Mouse (Mus musculus) heart, postnatal 4 days (tissue): ENCODE measurements around the gene Stmn1. TPM values are rescaled to one million over a fixed set of nuclear protein-coding genes. Genes with fewer than 3 reads are reported as not detected.
A peak's percentile ranks its signal among the peaks of the same experiment; 100 is the strongest.

Source experiments
- DNase-seq: peaks from one replicate; pipeline ENCODE4 v3.0.0; 2021
- total RNA-seq, 2 experiments: library from RNA; stranded (reverse); gene quantifications; 2 replicates each; pipeline ENCODE4 v1.2.3; 2021

Gene Stmn1
- 100 to 1,000 TPM; 312 to 327 TPM for total RNA-seq

- DNase-seq = peak; percentile 95
Measured at GRCm38 (mm10) chr4:134468215-134468575, at the start of gene Stmn1. Stmn1 (plus strand) TSS chr4:134468320.

DNA sequence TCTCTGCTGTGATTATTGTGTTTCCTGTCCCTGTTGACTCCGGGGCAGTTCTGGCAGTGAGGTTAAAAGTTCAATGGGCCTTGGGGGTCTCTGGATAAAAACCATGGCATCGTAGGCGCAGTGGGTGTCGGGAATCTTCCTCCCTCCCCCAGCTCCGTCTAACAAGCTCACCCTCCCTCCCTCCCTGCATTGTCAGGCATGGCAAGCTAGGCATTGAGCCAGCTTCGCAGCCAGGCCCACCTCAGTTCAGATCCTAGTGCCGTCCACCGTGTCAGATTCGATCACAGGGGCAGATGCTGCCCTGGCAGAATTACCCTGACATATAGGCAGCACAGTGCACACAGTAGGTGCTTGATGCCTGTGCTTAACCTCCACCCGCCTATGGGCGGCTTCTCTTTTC is 46.1 kb upstream of the Stmn1 start:
- DNase-seq = no peak

DNA sequence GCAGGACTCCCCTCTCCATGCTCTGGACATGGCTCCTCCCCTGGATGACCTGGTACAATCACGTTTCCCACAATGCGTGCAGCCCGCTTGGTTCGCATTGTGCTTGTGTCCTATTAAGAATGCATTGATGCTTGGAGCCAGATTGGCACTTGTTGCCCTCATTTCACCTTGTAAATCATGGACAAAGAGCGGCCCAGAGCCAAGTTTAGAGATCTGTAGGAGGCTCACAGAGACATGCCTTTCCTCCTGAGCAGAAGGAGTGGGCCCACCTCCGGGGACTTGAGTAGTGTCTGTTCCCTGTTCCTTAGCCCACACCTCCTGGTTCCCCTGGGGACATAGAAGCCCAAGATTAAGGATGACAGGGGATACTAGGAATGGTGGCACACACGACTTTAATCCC is 44.2 kb upstream of the Stmn1 start:
- no peak for DNase-seq

- no peak for DNase-seq
Measured at GRCm38 (mm10) chr4:134425088-134425487, 43.0 kb upstream of the Stmn1 start.

- no peak for DNase-seq
Measured at GRCm38 (mm10) chr4:134430381-134431004, 37.6 kb upstream of the Stmn1 start.

GRCm38 (mm10) chr4:134432686-134433360 is 35.3 kb upstream of the Stmn1 start:
- no peak for DNase-seq

DNA sequence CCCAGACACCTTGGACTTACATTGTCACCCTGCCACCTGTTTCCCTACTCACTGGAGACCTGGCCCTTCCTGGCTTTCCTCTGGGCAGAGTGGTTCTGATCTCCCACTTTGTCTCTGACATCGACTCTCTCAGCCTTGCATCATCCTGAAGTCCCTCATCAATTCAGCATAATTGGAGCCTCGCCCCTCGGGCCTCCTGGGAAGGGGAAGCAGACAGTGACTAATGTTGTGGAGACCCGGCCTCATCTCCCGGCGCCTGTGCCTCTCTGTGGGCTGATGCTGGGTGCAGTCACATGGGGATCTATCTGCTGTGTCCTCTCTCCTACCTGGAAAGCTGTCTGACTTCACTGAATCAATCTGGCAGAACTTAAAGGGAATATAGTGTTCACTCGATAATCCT is 31.9 kb upstream of the Stmn1 start:
- no peak for DNase-seq

DNA sequence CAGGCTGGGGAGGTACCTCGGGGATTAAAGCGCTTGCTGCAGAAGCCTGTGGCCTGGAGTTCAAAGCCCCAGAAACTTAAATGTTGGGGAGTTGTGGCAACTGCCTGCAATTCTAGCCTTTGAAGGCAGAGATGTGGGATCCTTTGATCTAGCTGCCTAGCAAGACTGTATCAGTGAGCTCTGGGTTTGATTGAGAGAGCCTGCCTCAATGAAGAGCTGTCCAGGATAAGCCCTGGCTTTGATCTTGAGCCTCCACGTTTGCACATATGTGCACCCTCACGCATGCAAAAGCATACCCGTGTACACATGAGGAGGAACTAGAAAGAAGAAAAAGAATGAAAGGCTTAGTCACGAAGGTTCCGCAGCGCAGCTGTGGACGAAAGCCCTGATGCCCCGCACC is 31.5 kb upstream of the Stmn1 start:
- no peak for DNase-seq

GRCm38 (mm10) chr4:134439119-134439518 is 29.0 kb upstream of the Stmn1 start:
- DNase-seq = no peak

GRCm38 (mm10) chr4:134439919-134440318 is 28.2 kb upstream of the Stmn1 start:
- no peak for DNase-seq

DNA sequence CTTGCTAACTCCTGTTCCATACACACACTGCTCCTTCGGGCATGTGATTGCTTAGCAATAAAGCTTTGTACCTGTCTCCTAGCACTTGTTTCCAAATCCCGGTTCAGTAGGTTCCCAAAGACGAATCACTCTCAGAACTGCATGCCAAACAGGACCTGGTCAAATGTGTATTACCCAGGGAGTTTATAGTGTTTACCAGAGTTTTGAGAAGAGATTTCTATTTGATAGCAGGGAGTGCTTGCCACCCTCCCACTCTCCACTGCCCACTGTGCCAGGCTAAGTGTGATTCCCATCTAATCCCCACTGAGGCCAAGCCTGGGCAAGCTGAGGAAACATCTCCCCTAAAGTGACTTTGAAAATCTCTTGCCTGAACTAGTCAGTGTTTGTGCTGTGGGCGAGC is 25.9 kb upstream of the Stmn1 start:
- DNase-seq = no peak

DNA sequence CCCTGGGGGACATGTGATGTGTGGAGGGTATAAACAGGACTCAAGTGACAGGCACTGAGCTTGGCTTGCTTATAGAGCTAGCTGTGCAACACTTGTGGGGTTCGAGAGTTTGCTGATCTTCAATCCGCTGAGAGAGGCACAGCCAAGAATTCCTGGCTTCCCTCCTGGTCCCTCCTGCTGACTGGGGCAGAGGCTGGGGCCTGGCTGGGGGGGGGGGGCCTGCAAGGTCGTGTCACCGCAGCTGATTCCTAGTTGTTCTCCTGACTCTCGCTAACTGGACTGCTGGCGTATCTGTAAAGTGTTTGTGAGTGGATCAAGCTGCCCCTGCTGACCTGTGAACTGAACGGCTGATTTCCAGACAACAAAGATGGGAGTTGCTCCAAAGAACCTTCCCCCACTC is 24.5 kb upstream of the Stmn1 start:
- DNase-seq = no peak

GRCm38 (mm10) chr4:134444949-134445348 is 23.2 kb upstream of the Stmn1 start:
- no peak for DNase-seq

GRCm38 (mm10) chr4:134445489-134445888 is 22.6 kb upstream of the Stmn1 start:
- DNase-seq = no peak

GRCm38 (mm10) chr4:134447966-134448365 is 20.2 kb upstream of the Stmn1 start:
- DNase-seq = no peak

DNA sequence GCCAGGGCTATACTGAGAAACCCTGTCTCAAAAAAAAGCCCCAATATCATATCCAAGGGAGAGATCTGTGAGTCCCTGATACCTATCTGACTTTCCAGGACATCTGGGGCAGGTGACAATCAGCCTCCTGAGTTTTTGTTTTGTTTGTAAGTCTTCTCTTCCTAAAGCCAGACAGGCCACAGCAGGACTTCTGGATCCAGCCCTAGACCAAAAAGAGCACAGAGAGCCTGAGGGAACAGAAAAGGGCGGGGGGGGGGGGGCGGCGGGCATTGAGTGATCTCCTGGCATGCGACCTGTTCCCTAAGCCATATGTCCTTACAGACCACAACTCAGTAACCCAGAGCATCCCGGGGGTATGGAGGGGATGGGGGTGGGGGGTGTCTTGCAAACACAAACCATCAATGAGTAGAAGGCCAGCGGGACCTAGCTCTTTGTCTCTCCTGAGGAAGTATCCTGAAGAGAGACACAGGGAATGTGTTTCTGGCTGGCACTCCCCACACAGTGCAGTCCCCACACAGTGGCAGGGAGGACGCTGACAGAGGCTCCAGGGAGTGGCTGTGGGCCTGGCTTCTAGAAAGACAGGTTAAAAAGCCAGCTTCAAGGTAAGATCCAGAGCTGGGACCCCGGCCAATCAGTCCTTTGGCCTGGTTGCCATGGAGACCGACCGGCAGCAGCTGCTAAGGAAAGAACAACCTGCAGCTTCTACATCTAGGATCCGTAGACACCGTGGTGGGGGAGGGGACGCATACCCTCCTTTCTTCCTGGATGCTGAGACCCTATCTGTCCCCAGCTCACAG is 18.3 kb upstream of the Stmn1 start:
- DNase-seq = no peak

DNA sequence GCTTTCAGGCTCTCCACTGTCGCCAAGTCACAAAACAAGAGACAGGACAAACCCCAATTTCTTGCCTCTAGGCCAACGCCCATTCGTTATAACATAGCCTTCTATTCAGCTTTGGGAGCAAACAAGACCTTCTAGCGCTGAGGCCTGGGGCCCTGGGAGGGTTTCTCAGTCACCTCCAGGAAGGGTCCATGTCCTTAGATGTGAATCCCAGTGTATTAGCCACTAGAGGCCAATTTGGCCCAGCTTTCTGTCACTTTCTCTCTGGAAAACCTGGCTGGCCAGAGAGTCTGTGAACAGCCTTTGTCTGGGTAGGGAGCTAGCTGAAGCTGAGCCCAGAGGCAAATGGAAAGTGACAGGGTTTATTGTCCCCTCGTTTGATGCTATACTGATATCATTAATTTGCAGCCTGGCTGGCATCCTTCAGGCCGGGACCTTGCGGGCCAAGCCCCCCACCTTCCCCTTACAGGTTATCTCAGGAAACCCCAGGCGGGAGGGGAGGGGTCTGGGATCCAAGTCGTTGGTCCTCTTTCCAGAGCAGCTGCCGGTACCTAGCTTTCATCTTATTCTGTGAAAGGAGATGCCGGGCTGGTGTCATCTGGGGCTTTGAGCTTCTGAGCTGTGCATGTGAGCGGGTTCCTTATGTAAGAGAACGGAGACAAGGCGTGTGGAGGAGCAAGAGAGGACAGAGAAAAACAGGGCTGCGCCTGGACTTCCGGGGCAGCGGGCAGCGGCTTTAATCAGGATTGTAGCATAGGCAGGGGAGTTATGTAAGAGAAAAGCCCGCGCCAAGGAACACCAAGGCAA is 17.5 kb upstream of the Stmn1 start:
- no peak for DNase-seq

DNA sequence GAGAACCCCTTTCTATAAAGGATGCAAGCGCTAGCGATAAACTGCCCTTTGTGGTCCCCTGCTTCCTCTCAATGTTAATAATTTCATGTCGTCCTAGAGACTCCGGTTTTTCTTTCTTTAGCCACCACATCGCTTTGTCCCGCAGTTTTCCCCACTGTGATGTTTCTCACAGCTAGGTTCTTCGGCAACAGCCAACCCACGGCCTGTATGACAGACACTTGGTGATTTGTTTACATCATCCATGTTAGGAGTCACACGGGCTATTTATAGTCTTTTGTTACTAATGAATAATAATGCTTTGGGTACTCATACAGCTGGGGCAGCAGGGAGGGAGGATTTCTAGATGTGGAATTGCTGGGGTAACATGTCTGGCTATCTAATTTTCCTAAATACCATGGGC is 16.6 kb upstream of the Stmn1 start:
- DNase-seq = no peak

DNA sequence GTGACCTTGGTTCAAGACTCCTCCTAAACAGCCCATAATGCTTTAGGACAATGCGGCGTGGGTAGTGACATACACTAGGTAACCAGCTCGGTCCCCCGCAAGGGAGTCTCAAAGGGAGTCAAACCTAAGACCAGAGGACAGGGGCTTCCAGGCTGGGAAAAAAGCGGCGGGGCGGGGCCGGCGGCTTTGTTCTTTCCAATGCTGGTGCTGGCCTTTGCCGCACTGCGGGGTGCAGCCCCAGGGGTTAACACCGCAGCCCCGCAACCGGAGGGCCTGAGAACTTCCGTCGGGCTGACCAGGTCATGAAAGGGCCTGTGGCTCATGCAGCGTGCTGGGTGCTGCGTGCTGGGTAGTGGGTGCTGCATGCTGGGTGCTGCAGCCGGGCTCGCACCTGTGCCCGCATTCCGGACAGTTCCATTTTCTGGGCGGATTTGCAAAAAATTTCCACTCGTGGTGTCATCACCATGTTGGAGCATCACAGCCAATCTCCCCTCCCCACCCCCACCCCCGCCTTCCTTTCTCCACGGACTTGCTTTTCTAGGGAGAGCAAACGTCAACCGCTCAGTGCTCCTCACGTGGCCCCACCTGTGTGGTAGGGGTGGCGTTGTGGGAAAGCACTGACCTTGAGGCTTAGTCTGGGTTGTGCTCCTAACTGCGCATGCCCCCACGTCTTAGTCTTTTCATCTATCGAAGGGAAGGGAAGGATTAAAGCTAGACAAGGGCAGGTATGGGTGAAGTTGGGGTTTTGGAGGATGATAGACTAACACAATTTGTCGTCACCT is 14.3 kb upstream of the Stmn1 start:
- DNase-seq = no peak

DNA sequence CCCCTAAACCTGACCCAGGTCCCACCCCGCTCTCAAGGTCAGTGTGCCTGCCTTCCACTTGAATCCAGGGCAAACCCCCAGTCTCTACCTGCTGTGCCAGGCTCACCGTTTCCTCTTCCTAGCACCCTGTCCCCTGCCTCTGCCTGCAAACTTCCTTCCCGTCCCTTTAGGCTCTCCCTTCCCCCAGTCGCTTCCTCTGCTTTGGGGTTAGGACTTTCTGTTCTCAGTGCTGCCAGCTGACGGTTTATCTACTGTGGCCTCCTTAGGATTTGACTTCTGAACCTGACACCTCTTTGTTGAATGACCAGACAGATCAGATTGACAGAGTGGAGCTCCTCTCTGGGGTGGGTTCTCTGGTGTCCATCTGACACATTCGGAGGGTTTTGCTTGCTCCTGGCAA is 12.8 kb upstream of the Stmn1 start:
- no peak for DNase-seq

- no peak for DNase-seq
Measured at GRCm38 (mm10) chr4:134457130-134457825, 10.8 kb upstream of the Stmn1 start.
